Mouse (Mus musculus): Measurements from ENCODE around the gene Ruvbl1. TPM values are rescaled to one million over a fixed set of nuclear protein-coding genes. Genes with fewer than 3 reads are reported as not detected.
A peak's percentile ranks its signal among the peaks of the same experiment; 100 is the strongest.

Gene Ruvbl1
- polyA plus RNA-seq, 1 experiment: 64.3 TPM

- DNase-seq (ENCODE audit: low read depth): no peak
- no peak for TF ChIP-seq CTCF (IDR thresholded peaks at IDR 0.05; ENCODE audit: borderline replicate concordance, extremely low read depth, insufficient read depth, insufficient read length)
- TF ChIP-seq POLR2A (IDR thresholded peaks at IDR 0.05; ENCODE audit: borderline replicate concordance, extremely low read depth, insufficient read depth, insufficient read length, poor library complexity, severe bottlenecking): no peak
These were observed 56.6 kb downstream of the Ruvbl1 start for GRCm38 (mm10) chr6:88521821-88522220.

GRCm38 (mm10) chr6:88522606-88523005 is 57.4 kb downstream of the Ruvbl1 start:
- no peak for DNase-seq (ENCODE audit: low read depth)
- TF ChIP-seq POLR2A (IDR thresholded peaks at IDR 0.05; ENCODE audit: borderline replicate concordance, extremely low read depth, insufficient read depth, insufficient read length, poor library complexity, severe bottlenecking): no peak
- no peak for TF ChIP-seq CTCF (IDR thresholded peaks at IDR 0.05; ENCODE audit: borderline replicate concordance, extremely low read depth, insufficient read depth, insufficient read length)

- no peak for DNase-seq (ENCODE audit: low read depth)
- TF ChIP-seq POLR2A (IDR thresholded peaks at IDR 0.05; ENCODE audit: borderline replicate concordance, extremely low read depth, insufficient read depth, insufficient read length, poor library complexity, severe bottlenecking) (no peak), CTCF (IDR thresholded peaks at IDR 0.05; ENCODE audit: borderline replicate concordance, extremely low read depth, insufficient read depth, insufficient read length) (no peak)
These were observed 57.8 kb downstream of the Ruvbl1 start for GRCm38 (mm10) chr6:88523043-88523442.

- no peak for TF ChIP-seq CTCF (IDR thresholded peaks at IDR 0.05; ENCODE audit: borderline replicate concordance, extremely low read depth, insufficient read depth, insufficient read length)
- TF ChIP-seq POLR2A (IDR thresholded peaks at IDR 0.05; ENCODE audit: borderline replicate concordance, extremely low read depth, insufficient read depth, insufficient read length, poor library complexity, severe bottlenecking): no peak
- DNase-seq (ENCODE audit: low read depth): no peak
These were observed 58.2 kb downstream of the Ruvbl1 start for GRCm38 (mm10) chr6:88523451-88523850.

- no peak for DNase-seq (ENCODE audit: low read depth)
- TF ChIP-seq CTCF (IDR thresholded peaks at IDR 0.05; ENCODE audit: borderline replicate concordance, extremely low read depth, insufficient read depth, insufficient read length) (no peak), POLR2A (IDR thresholded peaks at IDR 0.05; ENCODE audit: borderline replicate concordance, extremely low read depth, insufficient read depth, insufficient read length, poor library complexity, severe bottlenecking) (no peak)
These were observed 58.8 kb downstream of the Ruvbl1 start for GRCm38 (mm10) chr6:88524056-88524455.

GRCm38 (mm10) chr6:88530306-88530705 is 65.1 kb downstream of the Ruvbl1 start:
- DNase-seq (ENCODE audit: low read depth): no peak
- TF ChIP-seq POLR2A (IDR thresholded peaks at IDR 0.05; ENCODE audit: borderline replicate concordance, extremely low read depth, insufficient read depth, insufficient read length, poor library complexity, severe bottlenecking): no peak
- TF ChIP-seq CTCF (IDR thresholded peaks at IDR 0.05; ENCODE audit: borderline replicate concordance, extremely low read depth, insufficient read depth, insufficient read length): no peak

GRCm38 (mm10) chr6:88540093-88540755 is 75.0 kb downstream of the Ruvbl1 start:
- no peak for DNase-seq (ENCODE audit: low read depth)
- TF ChIP-seq CTCF (IDR thresholded peaks at IDR 0.05; ENCODE audit: borderline replicate concordance, extremely low read depth, insufficient read depth, insufficient read length) (no peak), POLR2A (IDR thresholded peaks at IDR 0.05; ENCODE audit: borderline replicate concordance, extremely low read depth, insufficient read depth, insufficient read length, poor library complexity, severe bottlenecking) (no peak)

- no peak for DNase-seq (ENCODE audit: low read depth)
- TF ChIP-seq CTCF (IDR thresholded peaks at IDR 0.05; ENCODE audit: borderline replicate concordance, extremely low read depth, insufficient read depth, insufficient read length) (no peak), POLR2A (IDR thresholded peaks at IDR 0.05; ENCODE audit: borderline replicate concordance, extremely low read depth, insufficient read depth, insufficient read length, poor library complexity, severe bottlenecking) (no peak)
These were observed 79.0 kb downstream of the Ruvbl1 start for GRCm38 (mm10) chr6:88544241-88544640.

- DNase-seq (ENCODE audit: low read depth): peak; percentile 52
- no peak for TF ChIP-seq POLR2A (IDR thresholded peaks at IDR 0.05; ENCODE audit: borderline replicate concordance, extremely low read depth, insufficient read depth, insufficient read length, poor library complexity, severe bottlenecking)
- no peak for TF ChIP-seq CTCF (IDR thresholded peaks at IDR 0.05; ENCODE audit: borderline replicate concordance, extremely low read depth, insufficient read depth, insufficient read length)
These were observed 79.6 kb downstream of the Ruvbl1 start for GRCm38 (mm10) chr6:88544644-88545396.

- peak; percentile 8 for DNase-seq (ENCODE audit: low read depth)
- TF ChIP-seq CTCF (IDR thresholded peaks at IDR 0.05; ENCODE audit: borderline replicate concordance, extremely low read depth, insufficient read depth, insufficient read length): no peak
- no peak for TF ChIP-seq POLR2A (IDR thresholded peaks at IDR 0.05; ENCODE audit: borderline replicate concordance, extremely low read depth, insufficient read depth, insufficient read length, poor library complexity, severe bottlenecking)
These were observed 80.2 kb downstream of the Ruvbl1 start for GRCm38 (mm10) chr6:88545397-88545790.

Other genes starting within 250 kb of the Ruvbl1 start
- not detected in 2 replicates for gene Dnajb8, start 243.1 kb upstream of the Ruvbl1 start, polyA plus RNA-seq (2012; rRNA removed)
- 20.3 and 26.6 TPM in 2 replicates for gene Eefsec, start 18.9 kb upstream of the Ruvbl1 start, polyA plus RNA-seq (2012; rRNA removed)
- gene Sec61a1, start 53.5 kb downstream of the Ruvbl1 start, polyA plus RNA-seq (2012; rRNA removed): 169 and 177 TPM in 2 replicates
- 0.15 and 0.16 TPM in 2 replicates for gene Kbtbd12, start 172.5 kb downstream of the Ruvbl1 start, polyA plus RNA-seq (2012; rRNA removed)